Mouse (Mus musculus): ENCODE measurements around the gene Mapkapk3.

GRCm38 (mm10) chr9:107263912-107264311 lies 25.8 kb downstream of the Mapkapk3 start:
- TF ChIP-seq CTCF (IDR thresholded peaks at IDR 0.05; ENCODE audit: extremely low read depth, insufficient read depth, insufficient read length, insufficient replicate concordance): no peak
- no peak for TF ChIP-seq POLR2A (IDR thresholded peaks at IDR 0.05; ENCODE audit: low read depth, low read length)

Data from spleen, adult 2 months (tissue).